Mouse (Mus musculus) heart, embryonic 11.5 days (tissue): ENCODE data around the gene Kcnd3. TPM values are rescaled to one million over a fixed set of nuclear protein-coding genes. Genes with fewer than 3 reads are reported as not detected.
A peak's percentile ranks its signal among the peaks of the same experiment; 100 is the strongest.

Source experiments
- ATAC-seq: fragments of 200-750 bp; cut with Nextera tagmentation; replicated peaks from 2 replicates; pipeline ENCODE4 v1.8.0; 2017; ENCODE audit warnings: moderate library complexity; ENCODE audit not compliant: insufficient number of reproducible peaks, low FRiP score, low TSS enrichment
- H3K27ac ChIP-seq: fragments of 300-500 bp; sonication (generic); 2 replicates; pipeline ENCODE4 v1.5.1; 2014; ENCODE audit warnings: mild to moderate bottlenecking, low read depth, low read length
- H3K27me3 ChIP-seq: fragments of 300-500 bp; sonication (generic); 2 replicates; pipeline ENCODE4 v1.6.1; 2014; ENCODE audit warnings: mild to moderate bottlenecking, low read length, mixed read lengths; ENCODE audit not compliant: control insufficient read depth, insufficient read depth
- H3K36me3 ChIP-seq: fragments of 300-500 bp; sonication (generic); 2 replicates; pipeline ENCODE4 v1.6.1; 2014; ENCODE audit warnings: mild to moderate bottlenecking, low read length, moderate library complexity, mixed read lengths; ENCODE audit not compliant: control insufficient read depth, insufficient read depth
- H3K4me1 ChIP-seq: fragments of 300-500 bp; sonication (generic); 2 replicates; pipeline ENCODE4 v1.6.1; 2014; ENCODE audit warnings: low read length; ENCODE audit not compliant: control insufficient read depth, insufficient read depth
- H3K4me2 ChIP-seq: fragments of 300-500 bp; sonication (generic); 2 replicates; pipeline ENCODE4 v1.6.1; 2014; ENCODE audit warnings: mild to moderate bottlenecking, moderate library complexity
- H3K4me3 ChIP-seq: fragments of 300-500 bp; sonication (generic); 2 replicates; pipeline ENCODE4 v1.5.1; 2014; ENCODE audit warnings: low read depth, low read length
- H3K9ac ChIP-seq: fragments of 300-500 bp; sonication (generic); 2 replicates; pipeline ENCODE4 v1.6.1; 2014; ENCODE audit warnings: mild to moderate bottlenecking, low read depth, low read length, moderate library complexity
- H3K9me3 ChIP-seq: fragments of 300-500 bp; sonication (generic); replicated peaks from 2 replicates; pipeline ENCODE4 v1.6.1; 2016; ENCODE audit warnings: low read length; ENCODE audit not compliant: control insufficient read depth
- WGBS: fragments of 180-500 bp; shearing (Covaris S2); extraction: QIAGEN DNeasy Blood & Tissue Kit; methylation state at CpG from one replicate; pipeline ENCODE4 v1.1.7; 2014; ENCODE audit not compliant: insufficient replicate concordance; 5-methylcytosine and 5-hydroxymethylcytosine counted together
- polyA plus RNA-seq: library from polyadenylated mRNA; unstranded; fragments of >200 nt; fragmentation: Nextera tagmentation; extraction: Ambion mirVana; gene quantifications from 2 replicates; pipeline ENCODE4 v1.2.1, GENCODE M21; 2014

Kcnd3 gene
- polyA plus RNA-seq, 1 experiment from 2014 or later = 0.56 TPM

DNA sequence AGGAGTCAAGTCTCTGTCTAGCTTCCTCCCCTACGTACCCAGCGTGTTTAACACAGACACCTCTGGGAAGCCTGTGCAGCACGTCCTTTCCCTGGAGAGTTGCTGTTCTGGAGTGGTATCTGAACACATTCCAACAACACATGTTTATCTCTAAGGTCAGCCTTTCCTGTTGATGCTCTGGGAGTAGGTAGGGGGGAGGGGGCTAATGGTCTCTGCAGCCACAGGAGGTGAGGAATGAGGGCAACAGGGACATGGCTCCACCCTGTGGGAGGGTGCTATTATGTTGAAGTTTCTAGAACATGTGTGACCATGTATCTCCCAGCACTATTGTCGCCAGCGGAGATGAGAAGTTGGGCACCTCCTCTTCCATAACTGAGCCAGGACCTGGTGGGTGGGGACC, 249.3 kb downstream of the Kcnd3 start:
- Histone ChIP-seq H3K9ac (0 out of 2 replicates have a peak overlapping the region, but pooled peaks have one; percentile 29), H3K4me3 (no peak overlapping the region), H3K4me1 (peaks cover 39% of the 10 kb centered on the region), H3K36me3 (no peaks in the 10 kb centered on the region), H3K9me3 (no peaks in the 10 kb centered on the region), H3K27me3 (peaks cover 6% of the 10 kb centered on the region; the same call in 1 of the 2 replicates), H3K27ac (peak overlapping the region; percentile 60; the same call in 1 of the 2 replicates), H3K4me2 (peak overlapping the region; percentile 48)
- ATAC-seq = no peak
- 18% methylated on average over 5 of the region's 5 CpGs for WGBS

DNA sequence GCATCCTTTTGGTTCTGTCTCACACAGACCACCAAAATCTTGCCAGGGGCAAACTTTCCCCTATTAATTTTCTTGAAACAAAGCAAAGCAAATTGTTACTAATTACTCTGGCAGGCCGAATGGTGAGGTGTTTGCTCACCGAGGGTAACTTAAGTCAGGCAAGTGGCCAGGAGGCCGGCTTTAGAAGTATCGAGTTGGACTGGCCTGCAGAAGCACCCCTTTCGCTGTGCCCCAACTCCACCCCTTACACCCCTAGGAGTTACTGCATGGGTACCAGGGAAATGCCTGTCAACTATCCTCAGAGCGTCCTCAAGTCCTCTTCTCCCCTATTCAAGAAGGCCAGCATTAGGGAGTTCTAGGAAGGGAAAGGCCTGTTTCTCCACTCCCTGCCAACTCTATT, 251.4 kb downstream of the Kcnd3 start:
- H3K4me2 ChIP-seq = 0 out of 2 replicates have a peak overlapping the region, but pooled peaks have one; percentile 22
- H3K9ac ChIP-seq = no peak overlapping the region
- H3K27ac ChIP-seq = no peak overlapping the region
- H3K36me3 ChIP-seq = no peaks in the 10 kb centered on the region
- no peak for ATAC-seq
- H3K4me3 ChIP-seq = no peak overlapping the region
- 56% methylated on average over 6 of the region's 6 CpGs for WGBS
- peaks cover 9% of the 10 kb centered on the region; the same call in 1 of the 2 replicates for H3K27me3 ChIP-seq
- H3K9me3 ChIP-seq = no peaks in the 10 kb centered on the region
- peaks cover 40% of the 10 kb centered on the region for H3K4me1 ChIP-seq

DNA sequence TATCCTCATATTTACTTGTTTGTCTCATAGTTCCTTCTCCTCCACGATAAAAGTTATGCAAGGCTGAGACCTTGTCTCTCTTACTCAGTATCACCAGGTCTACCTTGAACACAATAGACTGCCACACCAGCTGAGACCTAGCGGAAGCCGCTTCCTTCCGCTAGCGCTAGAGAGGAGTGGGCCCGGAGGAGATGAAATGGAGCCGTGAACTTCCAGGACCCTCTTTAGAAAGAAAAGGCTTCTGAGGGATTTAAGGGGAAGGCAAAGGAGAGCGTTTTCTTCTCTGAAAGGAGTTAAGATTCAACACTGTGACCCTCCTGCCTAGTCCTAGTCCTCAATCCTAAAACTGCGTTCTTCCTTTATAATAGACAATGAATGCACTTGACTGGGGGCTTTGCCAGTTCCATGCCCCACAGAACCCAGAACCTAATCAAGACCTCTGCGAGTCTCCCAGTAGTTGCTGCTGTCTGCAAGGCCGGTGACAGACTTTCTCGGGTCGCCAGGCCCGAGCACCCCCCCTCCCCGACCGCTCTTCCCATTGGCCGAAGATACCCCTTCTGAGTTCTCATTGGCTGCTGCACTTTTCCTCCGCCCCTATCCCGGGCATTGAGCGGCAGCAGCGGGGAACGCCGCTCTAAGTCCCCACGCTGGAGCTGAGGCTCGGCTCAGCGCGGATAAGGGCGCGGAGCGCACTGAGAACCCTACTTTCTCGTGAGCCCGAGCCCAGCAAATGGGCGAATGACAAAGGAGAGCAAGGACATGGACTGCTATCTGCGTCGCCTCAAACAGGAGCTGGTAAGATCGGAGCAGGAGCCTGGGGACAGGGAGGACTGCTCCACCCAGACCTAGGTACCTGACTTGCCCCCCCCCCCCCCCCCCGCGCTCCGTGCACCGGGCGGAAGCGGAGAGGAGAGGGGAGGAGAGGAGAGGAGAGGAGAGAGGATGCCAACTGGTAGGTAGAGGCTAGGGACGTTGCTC, 252.2 kb downstream of the Kcnd3 start, which contains the start of gene Inka2:
Gene Inka2 (plus strand): TSS at position 569 of the 978 bp plus-strand sequence.
- peak within 1 kb of the TSS; percentile 73 for H3K9ac ChIP-seq
- WGBS = 3% methylated on average over 38 of the region's 43 CpGs
- peaks cover 33% of the 10 kb centered on the region for H3K4me1 ChIP-seq
- H3K4me2 ChIP-seq = peak within 1 kb of the TSS; percentile 99
- no peaks in the 10 kb centered on the region for H3K9me3 ChIP-seq
- peak; percentile 93 for ATAC-seq
- peak within 1 kb of the TSS; percentile 22 for H3K27ac ChIP-seq
- no peaks in the 10 kb centered on the region for H3K36me3 ChIP-seq
- H3K27me3 ChIP-seq = peaks cover 9% of the 10 kb centered on the region; the same call in 1 of the 2 replicates
- peak within 1 kb of the TSS; percentile 61 for H3K4me3 ChIP-seq

DNA sequence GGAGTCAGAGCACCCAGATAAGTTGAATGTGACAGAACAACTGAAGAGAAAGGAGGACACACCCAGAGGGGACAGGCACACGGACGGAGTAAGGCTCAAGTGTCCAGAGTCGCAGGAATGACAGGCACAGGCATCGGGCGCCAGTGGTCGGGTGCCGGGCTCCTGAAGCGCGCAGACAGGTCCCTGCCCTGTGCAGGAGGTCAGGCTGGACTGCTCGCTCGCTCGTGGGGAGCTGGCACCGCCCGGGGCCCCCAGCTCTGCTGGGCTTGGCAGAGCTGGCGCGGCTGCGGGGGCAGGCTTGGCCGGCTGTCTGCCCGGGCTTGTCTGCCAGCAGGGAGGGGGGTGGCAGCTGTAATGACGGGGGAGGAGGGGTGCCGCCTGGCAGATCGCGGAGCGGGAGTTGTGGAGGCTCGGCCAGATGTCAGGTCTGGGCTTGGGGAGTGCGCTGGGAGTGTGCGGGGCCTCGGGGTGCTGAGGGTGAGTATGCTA, 253.0 kb downstream of the Kcnd3 start:
- WGBS = 1% methylated on average over 23 of the region's 28 CpGs
- peaks cover 29% of the 10 kb centered on the region for H3K4me1 ChIP-seq
- H3K4me2 ChIP-seq = peak overlapping the region; percentile 99

DNA sequence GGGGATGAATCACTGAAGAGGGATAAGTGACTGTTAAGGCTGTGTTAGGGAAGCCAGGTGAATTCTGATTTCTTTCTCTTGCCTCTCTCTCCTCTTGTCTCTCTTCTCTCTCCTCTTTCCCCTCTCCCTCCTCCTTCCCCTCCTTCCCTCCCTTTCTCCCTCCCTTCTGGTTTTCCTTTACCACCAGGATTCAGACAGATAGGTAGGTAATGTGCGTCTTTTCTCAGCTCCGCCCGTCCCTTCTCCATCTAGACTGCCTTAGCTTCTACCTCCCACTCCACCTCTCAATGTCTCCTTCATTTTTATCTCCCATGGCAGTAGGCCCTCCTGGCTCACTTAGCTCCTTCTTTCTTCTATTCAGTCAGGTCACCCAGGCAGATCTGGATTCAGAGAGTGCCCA, 253.4 kb downstream of the Kcnd3 start:
- H3K9ac ChIP-seq = peak overlapping the region; percentile 73
- peaks cover 9% of the 10 kb centered on the region; the same call in 1 of the 2 replicates for H3K27me3 ChIP-seq
- no peak overlapping the region for H3K27ac ChIP-seq
- peak overlapping the region; percentile 99 for H3K4me2 ChIP-seq
- 26% methylated on average over 3 of the region's 3 CpGs for WGBS
- H3K9me3 ChIP-seq = no peaks in the 10 kb centered on the region
- ATAC-seq = no peak
- H3K4me3 ChIP-seq = peak overlapping the region; percentile 61
- H3K36me3 ChIP-seq = no peaks in the 10 kb centered on the region
- H3K4me1 ChIP-seq = peaks cover 29% of the 10 kb centered on the region

More for the DNA sequence above, 253.0 kb downstream of the Kcnd3 start:
- H3K9ac ChIP-seq = peak overlapping the region; percentile 73
- ATAC-seq = peak; percentile 47
- no peaks in the 10 kb centered on the region for H3K36me3 ChIP-seq
- peak overlapping the region; percentile 22 for H3K27ac ChIP-seq
- peak overlapping the region; percentile 61 for H3K4me3 ChIP-seq
- H3K9me3 ChIP-seq = no peaks in the 10 kb centered on the region
- H3K27me3 ChIP-seq = peaks cover 9% of the 10 kb centered on the region; the same call in 1 of the 2 replicates

DNA sequence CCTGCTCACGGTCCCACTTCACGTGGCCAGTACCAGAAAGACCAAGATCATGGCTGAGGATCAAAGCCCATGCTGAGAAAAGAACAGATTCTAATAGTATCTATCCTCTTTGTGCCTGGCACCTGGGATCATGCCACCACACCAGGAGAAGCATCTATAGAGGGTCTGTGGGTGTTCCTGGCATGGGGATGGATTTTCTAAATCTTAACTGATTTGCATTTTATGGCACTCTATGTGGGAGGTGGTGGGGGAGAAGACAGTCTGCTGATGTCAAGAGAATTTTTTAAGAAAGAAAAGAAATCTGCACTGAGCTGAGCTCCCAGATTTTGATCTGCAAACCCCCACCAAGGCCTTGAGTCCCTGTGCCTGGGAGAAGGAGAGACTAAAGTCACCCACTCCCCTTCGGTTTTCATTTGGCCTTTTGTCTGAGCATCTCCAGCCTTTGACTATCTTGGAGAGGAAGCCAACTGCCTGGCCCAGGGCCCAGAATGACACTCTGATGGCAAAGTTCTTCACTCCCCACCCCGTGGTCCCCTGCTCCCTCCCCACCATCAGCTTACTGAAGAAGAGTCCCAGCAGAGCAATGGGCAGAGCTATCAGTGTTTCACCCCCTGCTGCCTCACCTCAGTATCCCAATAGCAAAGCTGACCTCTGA, 254.4 kb downstream of the Kcnd3 start:
- H3K27me3 ChIP-seq = peaks cover 9% of the 10 kb centered on the region; the same call in 1 of the 2 replicates
- 38% methylated on average over 4 of the region's 4 CpGs for WGBS
- H3K36me3 ChIP-seq = no peaks in the 10 kb centered on the region
- H3K9ac ChIP-seq = no peak overlapping the region
- no peaks in the 10 kb centered on the region for H3K9me3 ChIP-seq
- peaks cover 25% of the 10 kb centered on the region for H3K4me1 ChIP-seq
- ATAC-seq = no peak
- H3K4me3 ChIP-seq = no peak overlapping the region
- H3K27ac ChIP-seq = no peak overlapping the region
- peak overlapping the region; percentile 99; the same call in 1 of the 2 replicates for H3K4me2 ChIP-seq

DNA sequence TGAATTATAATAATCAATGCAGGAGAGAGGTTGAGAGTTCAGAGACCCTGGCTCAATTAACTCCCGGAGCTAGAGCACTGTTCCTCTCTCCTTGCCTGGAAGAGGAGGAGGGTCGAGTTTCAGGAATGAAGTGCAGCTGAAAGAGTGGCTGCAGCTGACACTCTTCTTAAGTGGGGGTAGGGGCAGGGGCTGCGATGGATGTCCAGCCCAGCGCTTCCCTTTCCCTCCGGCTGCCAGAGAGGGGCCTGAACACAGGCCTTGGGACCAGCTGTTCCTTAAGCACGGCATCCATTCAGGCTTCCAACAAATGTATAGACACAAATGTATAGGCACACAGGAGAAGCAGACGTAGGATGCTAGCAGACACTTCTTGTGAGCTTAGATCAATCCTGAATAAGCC, 255.5 kb downstream of the Kcnd3 start:
- peaks cover 21% of the 10 kb centered on the region for H3K4me1 ChIP-seq
- ATAC-seq = no peak
- H3K4me3 ChIP-seq = no peak overlapping the region
- WGBS = 23% methylated on average over 7 of the region's 7 CpGs
- peaks cover 9% of the 10 kb centered on the region; the same call in 1 of the 2 replicates for H3K27me3 ChIP-seq
- H3K9me3 ChIP-seq = no peaks in the 10 kb centered on the region
- H3K9ac ChIP-seq = no peak overlapping the region
- no peak overlapping the region for H3K27ac ChIP-seq
- H3K4me2 ChIP-seq = no peak overlapping the region
- H3K36me3 ChIP-seq = no peaks in the 10 kb centered on the region

DNA sequence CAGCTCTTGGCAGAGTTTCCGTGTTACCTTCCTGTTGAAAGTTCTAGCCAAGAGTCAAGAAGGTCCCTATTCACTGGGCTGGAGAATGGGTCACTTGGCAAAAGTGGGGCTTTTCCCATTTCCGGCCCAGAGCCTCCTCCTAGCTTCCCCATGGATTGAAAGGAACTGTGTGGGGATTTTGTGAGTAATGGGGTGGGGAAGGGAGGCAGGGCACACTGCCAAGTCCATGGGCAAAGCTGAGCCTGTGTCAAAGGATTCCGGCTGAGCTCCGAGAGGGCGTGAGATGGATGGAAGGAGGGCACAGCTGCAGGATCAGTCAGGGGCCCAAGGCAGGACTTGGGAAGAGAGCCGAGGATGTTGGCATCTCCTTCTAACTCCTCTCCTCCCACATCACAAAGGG, 258.1 kb downstream of the Kcnd3 start:
- ATAC-seq = no peak
- WGBS = 64% methylated on average over 6 of the region's 6 CpGs
- Histone ChIP-seq H3K4me1 (peaks cover 26% of the 10 kb centered on the region), H3K9ac (no peak overlapping the region), H3K36me3 (no peaks in the 10 kb centered on the region), H3K4me2 (no peak overlapping the region), H3K9me3 (no peaks in the 10 kb centered on the region), H3K27ac (no peak overlapping the region), H3K4me3 (no peak overlapping the region), H3K27me3 (peaks cover 9% of the 10 kb centered on the region; the same call in 1 of the 2 replicates)
